8 mouse cellular contexts compared by ENCODE assay signal in the genomic region with DNA sequence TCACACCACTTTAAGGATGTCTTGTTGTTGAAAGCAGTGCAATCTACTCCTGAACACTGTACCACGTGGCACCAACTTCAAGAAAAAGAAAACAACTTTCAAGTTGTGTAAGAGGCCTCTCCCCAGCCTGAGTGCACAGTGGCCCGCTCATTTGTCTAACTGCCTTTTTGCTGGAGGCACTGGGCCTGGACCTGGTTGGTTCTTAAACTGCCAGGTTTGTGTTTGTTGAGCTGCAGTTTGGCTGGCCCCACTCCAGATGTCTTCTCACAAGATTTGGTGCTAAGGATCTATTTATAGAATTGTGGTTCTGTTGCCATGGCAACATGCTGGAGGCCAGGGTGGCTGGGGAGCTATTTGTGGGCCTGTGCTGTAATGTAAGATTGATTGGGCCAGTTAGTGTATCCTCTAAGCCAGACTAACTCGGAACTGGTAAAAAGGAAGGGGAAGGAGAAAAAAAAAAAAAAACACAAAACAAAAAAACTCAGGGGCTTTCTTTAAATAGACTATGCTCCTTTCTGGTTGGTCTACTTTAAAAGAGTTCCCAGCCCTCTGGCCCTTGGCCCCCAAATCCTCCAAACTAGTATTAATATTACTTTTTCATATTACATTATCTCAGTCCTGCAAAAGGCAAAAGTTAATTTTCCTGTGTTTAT. TPM values are rescaled to one million over a fixed set of nuclear protein-coding genes. Genes with fewer than 3 reads are reported as not detected.
DNase-seq lines count a peak whose midpoint lies in the region; ATAC-seq lines count a peak whose summit lies in the region.

No protein-coding gene starts in this region.

- peak; percentile 78 for DNase-seq in R1 (ENCODE audit: low read depth, low spot score)
- peak; percentile 54 for DNase-seq in cerebellum, adult 8-10 months
- DNase-seq in frontal cortex, postnatal 14 days (ENCODE audit: low spot score in 2 of 2) = peak; percentile 63 to 81
- peak; percentile 63 for DNase-seq in hindbrain, embryonic 11.5 days (ENCODE audit: low spot score)
- DNase-seq in layer of hippocampus, adult 9-11 months = peak; percentile 94
- DNase-seq in ovary, adult 18-20 months (ENCODE audit: low spot score) = peak; percentile 79
- DNase-seq in thymus, postnatal 4 days = peak; percentile 44

- H3K27ac ChIP-seq in hindbrain, embryonic 11.5 days (ENCODE audit: low read depth, low read length) = no peak overlapping the region
- peak overlapping the region; percentile 79 for H3K27ac ChIP-seq in lung, embryonic 15.5 days

- H3K9me3 ChIP-seq in hindbrain, embryonic 11.5 days (ENCODE audit: control insufficient read depth, low read length) = no peaks in the 10 kb centered on the region
- H3K9me3 ChIP-seq in lung, embryonic 15.5 days = no peaks in the 10 kb centered on the region

- H3K27me3 ChIP-seq in hindbrain, embryonic 11.5 days (ENCODE audit: control insufficient read depth, insufficient read depth, low read length) = no peaks in the 10 kb centered on the region
- no peaks in the 10 kb centered on the region for H3K27me3 ChIP-seq in lung, embryonic 15.5 days

- no peak overlapping the region for H3K4me2 ChIP-seq in hindbrain, embryonic 11.5 days (replicated peaks; ENCODE audit: low read depth, low read length)
- peak overlapping the region; percentile 21 for H3K4me2 ChIP-seq in lung, embryonic 15.5 days

- no peak overlapping the region for H3K4me3 ChIP-seq in hindbrain, embryonic 11.5 days (ENCODE audit: low read depth, low read length)
- H3K4me3 ChIP-seq in lung, embryonic 15.5 days = no peak overlapping the region

- H3K9ac ChIP-seq in hindbrain, embryonic 11.5 days (ENCODE audit: low read depth, low read length) = no peak overlapping the region
- H3K9ac ChIP-seq in lung, embryonic 15.5 days = no peak overlapping the region

- H3K36me3 ChIP-seq in hindbrain, embryonic 11.5 days (ENCODE audit: control insufficient read depth, insufficient read depth, low read length) = peaks cover 21% of the 10 kb centered on the region
- H3K36me3 ChIP-seq in lung, embryonic 15.5 days = peaks cover 43% of the 10 kb centered on the region

- 53% methylated on average over 3 of the region's 3 CpGs for WGBS in hindbrain, embryonic 11.5 days
- WGBS in lung, embryonic 15.5 days = 7% methylated on average over 3 of the region's 3 CpGs

- peak; percentile 41; the same call in 1 of the 2 replicates for ATAC-seq in hindbrain, embryonic 11.5 days (ENCODE audit: low FRiP score)
- peak; percentile 79 for ATAC-seq in lung, embryonic 15.5 days (ENCODE audit: borderline replicate concordance, extremely low read depth, low FRiP score, low TSS enrichment)

- H3K4me1 ChIP-seq in hindbrain, embryonic 11.5 days (replicated peaks; ENCODE audit: control insufficient read depth, insufficient read depth, low read length) = no peaks in the 10 kb centered on the region; the same call in 1 of the 2 replicates
- peaks cover 55% of the 10 kb centered on the region for H3K4me1 ChIP-seq in lung, embryonic 15.5 days

RNA-seq across cellular contexts. Expression of gene Gm20721, which starts 2.4 kb away (rescaled TPM):
- 17.6 and 22.8 TPM in 2 replicates for polyA plus RNA-seq in hindbrain, embryonic 11.5 days (2014; fragmentation: Nextera tagmentation; extraction: Ambion mirVana)
- polyA plus RNA-seq in lung, embryonic 15.5 days (2015; fragmentation: Nextera tagmentation; extraction: Ambion mirVana) = 25.3 and 26.4 TPM in 2 replicates

Comparison
In these comparisons a context has a peak if more than half of its experiments do, and no peak if none do; other contexts are left out.
1. DNase-seq: peak in every context shown above with its lines; median percentile 94 in layer of hippocampus, adult 9-11 months; 79 in ovary, adult 18-20 months; 78 in R1; 72 in frontal cortex, postnatal 14 days; 63 in hindbrain, embryonic 11.5 days; 54 in cerebellum, adult 8-10 months; 44 in thymus, postnatal 4 days.